Mouse (Mus musculus) CH12F3 (cell line): ENCODE results near the gene Klrg2.

Experiments used
- in situ Hi-C: fragments of 300-500 bp; cut with MboI; formaldehyde crosslinking; loops from 2 replicates; pipeline ENCODE4 v1.14.3; 2020; ENCODE audit warnings: low sequenced_read_pairs

Gene Klrg2

DNA sequence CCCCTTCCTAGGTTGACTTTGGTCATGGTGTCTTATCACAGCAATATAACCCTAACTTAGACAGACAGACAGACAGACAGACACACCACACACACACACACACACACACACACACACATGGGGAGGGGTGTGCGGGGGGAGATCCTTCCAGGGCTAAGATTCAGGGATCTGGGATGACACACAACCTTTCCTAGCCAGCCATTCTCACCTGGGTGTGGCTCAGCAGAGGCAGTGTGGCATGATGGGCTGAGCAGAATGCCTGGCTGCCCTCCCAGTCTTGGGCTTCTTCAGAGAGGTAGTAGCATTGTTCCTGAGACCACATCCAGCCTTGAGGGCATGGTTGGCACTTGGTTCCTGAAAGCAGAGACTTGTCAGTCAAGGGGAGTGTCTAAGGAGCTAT lies 7.5 kb downstream of the Klrg2 start:
- in situ Hi-C loops: no loop called here

- in situ Hi-C loops: no loop called here
Observed at GRCm38 (mm10) chr6:38627486-38627885, 9.6 kb downstream of the Klrg2 start.

- in situ Hi-C loops: no loop called here
Observed at GRCm38 (mm10) chr6:38627081-38627480, 10.0 kb downstream of the Klrg2 start.

DNA sequence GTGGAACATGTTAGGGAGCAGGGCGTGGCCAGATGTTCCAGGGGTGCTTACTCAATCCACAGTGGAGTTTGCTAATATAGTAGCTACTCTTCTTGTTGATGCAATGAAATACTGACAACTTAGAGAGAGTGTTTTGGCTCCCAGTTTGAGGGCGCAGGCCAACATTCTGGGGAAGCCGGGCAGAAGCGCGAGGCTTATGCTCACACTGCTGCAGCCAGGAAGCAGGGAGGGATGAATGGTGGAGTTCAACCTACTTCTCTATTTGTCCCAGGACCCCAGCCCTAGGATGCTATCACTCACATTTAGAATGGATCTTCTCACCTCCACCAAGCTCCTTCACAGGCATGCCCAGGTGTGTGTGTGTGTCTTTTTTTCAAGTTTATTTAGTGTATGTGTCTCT lies 11.0 kb downstream of the Klrg2 start:
- in situ Hi-C loops: no loop called here

DNA sequence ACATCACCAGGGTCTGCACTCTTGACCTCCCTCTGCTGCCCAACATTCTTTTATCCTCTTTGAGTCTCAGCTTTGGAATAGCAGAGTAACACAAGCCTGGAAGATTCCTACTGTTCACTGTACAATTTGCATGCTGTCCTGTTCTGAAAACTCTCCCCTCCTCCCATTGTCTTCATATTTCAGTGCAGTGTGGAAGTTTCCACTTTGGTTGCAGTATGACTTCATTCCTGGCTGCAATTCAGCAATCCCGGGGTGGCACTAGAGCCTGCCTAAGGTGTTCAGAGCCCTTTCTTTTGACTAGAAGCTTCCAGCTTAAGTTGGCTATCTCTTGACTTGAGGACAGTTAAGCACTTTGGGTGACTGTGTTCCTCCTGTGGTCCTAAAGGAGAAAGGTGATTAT lies 12.6 kb downstream of the Klrg2 start:
- in situ Hi-C loops: no loop called here

DNA sequence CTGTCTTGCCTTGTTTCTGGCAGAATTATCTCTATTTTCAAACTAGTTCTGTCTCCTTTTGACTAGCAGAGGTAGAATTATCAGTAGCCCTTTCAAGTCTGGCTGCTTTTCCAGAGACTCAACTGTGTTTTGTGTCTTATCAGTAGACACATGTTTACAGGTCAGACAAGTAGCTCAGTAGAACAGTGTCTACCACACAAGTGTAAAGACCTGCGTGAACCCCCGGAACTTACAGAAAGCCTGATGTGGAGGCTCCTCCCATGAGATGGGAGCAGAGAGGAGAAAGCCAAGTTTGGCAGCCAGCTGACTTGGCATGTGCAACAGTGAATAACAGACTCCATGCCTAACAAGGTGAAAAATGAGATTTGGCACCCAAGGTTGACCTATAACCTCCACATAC lies 13.6 kb downstream of the Klrg2 start:
- in situ Hi-C loops: no loop called here

- in situ Hi-C loops: no loop called here
Observed at GRCm38 (mm10) chr6:38622406-38622805, 14.6 kb downstream of the Klrg2 start.

DNA sequence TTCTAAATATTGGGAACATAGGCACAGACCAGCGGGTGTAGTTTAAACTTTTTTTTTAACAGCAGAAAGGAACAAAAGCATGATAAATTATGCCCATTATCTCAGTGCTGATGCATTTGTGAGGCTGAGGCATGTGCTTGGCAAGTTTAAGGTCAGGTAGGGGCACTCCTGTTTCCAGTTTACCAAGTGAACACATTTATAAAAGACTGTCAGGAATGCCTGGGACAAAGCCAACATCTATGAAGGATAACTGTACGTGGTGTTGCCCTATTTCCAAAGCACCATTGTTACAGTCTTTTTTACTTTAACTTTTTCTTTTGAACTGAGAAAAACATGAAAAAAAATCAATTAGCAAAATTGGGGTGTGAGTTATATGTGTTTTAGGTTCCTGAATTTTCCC lies 27.1 kb downstream of the Klrg2 start:
- in situ Hi-C loops: no loop called here

DNA sequence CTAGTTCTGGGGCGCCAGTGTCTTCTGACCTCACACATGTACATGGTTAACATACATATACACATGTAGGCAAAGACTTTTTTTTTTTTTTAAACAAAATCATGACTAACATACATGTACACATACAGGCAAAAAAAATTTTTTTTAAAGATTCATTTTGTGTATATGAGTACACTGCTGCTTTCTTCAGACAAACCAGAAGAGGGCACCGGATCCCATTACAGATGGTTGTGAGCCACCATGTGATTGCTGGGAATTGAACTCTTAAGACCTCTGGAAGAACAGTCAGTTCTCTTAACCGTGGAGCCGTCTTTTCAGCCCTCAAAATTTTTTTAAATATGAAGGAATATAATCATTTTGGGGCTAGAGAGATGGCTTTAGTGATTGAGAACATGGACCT lies 39.6 kb downstream of the Klrg2 start:
- in situ Hi-C loops: no loop called here

DNA sequence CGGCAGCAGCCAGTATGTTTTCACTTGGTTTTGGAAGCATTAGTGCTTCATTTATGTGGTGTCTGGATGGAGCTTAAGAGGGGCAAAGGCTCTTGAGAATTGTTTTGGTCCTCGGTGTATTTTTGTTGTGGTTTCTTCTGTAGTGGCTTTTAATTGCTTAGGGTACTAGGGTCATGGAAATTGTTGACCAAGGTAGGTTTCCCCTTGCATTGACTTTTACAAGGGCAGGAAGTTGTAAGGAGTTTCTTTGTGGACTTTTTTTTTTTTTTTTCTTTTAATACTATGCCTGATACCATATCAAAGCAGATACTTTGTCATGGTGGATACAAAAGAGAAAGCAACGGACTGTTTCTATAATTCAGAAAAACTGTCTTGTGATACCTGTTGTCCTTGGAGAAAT lies 55.3 kb downstream of the Klrg2 start:
- in situ Hi-C loops: no loop called here

GRCm38 (mm10) chr6:38580112-38580857 lies 56.8 kb downstream of the Klrg2 start:
- in situ Hi-C loops: no loop called here

DNA sequence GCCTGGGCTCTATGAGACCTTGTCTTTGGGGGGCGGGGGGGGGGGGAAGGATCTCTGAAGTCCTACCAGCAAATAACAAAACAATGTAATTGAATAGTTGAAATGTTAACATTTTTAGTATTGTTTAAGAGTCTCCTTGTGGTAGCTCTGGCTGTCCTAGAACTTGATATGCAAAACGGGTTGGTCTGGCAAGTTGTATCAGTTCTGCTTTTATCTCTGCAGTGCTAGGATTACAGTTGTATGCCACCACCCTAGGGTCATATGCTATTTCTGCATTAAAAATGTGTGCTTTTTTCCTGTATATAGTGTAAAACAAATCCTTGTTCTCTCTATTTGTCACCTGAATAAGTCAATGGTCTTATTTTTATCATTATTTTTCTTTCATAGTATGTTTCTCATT lies 60.9 kb downstream of the Klrg2 start:
- in situ Hi-C loops: no loop called here
